Mouse (Mus musculus): ENCODE data around the gene Kcna2. TPM values are rescaled to one million over a fixed set of nuclear protein-coding genes. Genes with fewer than 3 reads are reported as not detected.

Kcna2 gene
- polyA plus RNA-seq, 1 experiment from 2014 or later = 0.13 TPM

- Histone ChIP-seq H3K4me3 (no peak overlapping the region), H3K4me2 (replicated peaks) (peak overlapping the region; percentile 35), H3K27me3 (peaks cover 21% of the 10 kb centered on the region; the same call in 1 of the 2 replicates), H3K9ac (no peak overlapping the region), H3K27ac (no peak overlapping the region), H3K4me1 (no peaks in the 10 kb centered on the region), H3K36me3 (no peaks in the 10 kb centered on the region), H3K9me3 (no peaks in the 10 kb centered on the region)
- no peak for ATAC-seq (ENCODE audit: insufficient number of reproducible peaks, insufficient read depth, low FRiP score, low TSS enrichment)
- WGBS = 58% methylated on average over 3 of the region's 3 CpGs
These were observed 58.5 kb downstream of the Kcna2 start for GRCm38 (mm10) chr3:107159418-107159817.

- no peak overlapping the region for H3K9ac ChIP-seq
- peak overlapping the region; percentile 35 for H3K4me2 ChIP-seq (replicated peaks)
- no peak for ATAC-seq (ENCODE audit: insufficient number of reproducible peaks, insufficient read depth, low FRiP score, low TSS enrichment)
- no peak overlapping the region for H3K27ac ChIP-seq
- H3K27me3 ChIP-seq = peaks cover 21% of the 10 kb centered on the region; the same call in 1 of the 2 replicates
- H3K4me3 ChIP-seq = peak overlapping the region; percentile 11; the same call in 1 of the 2 replicates
- H3K9me3 ChIP-seq = no peaks in the 10 kb centered on the region
- WGBS = 2% methylated on average over 17 of the region's 17 CpGs
- no peaks in the 10 kb centered on the region for H3K4me1 ChIP-seq
- no peaks in the 10 kb centered on the region for H3K36me3 ChIP-seq
These were observed 58.9 kb downstream of the Kcna2 start for GRCm38 (mm10) chr3:107159859-107160324.

- no peak overlapping the region for H3K9ac ChIP-seq
- H3K27me3 ChIP-seq = peaks cover 25% of the 10 kb centered on the region; the same call in 1 of the 2 replicates
- H3K27ac ChIP-seq = no peak overlapping the region
- H3K36me3 ChIP-seq = no peaks in the 10 kb centered on the region
- H3K4me3 ChIP-seq = no peak overlapping the region
- no peaks in the 10 kb centered on the region for H3K9me3 ChIP-seq
- no peak overlapping the region for H3K4me2 ChIP-seq (replicated peaks)
- WGBS = 76% methylated on average over 2 of the region's 2 CpGs
- no peak for ATAC-seq (ENCODE audit: insufficient number of reproducible peaks, insufficient read depth, low FRiP score, low TSS enrichment)
- H3K4me1 ChIP-seq = no peaks in the 10 kb centered on the region
These were observed 61.8 kb downstream of the Kcna2 start for GRCm38 (mm10) chr3:107162741-107163140.

Other genes starting within 250 kb of the Kcna2 start
- 3.6 and 4.1 TPM in 2 replicates for gene Kcna3, start 65.0 kb upstream of the Kcna2 start, polyA plus RNA-seq (2016; fragmentation: Nextera tagmentation; extraction: Ambion mirVana)
- gene Kcna10, start 81.9 kb downstream of the Kcna2 start, polyA plus RNA-seq (2016; fragmentation: Nextera tagmentation; extraction: Ambion mirVana) = not detected in 2 replicates
- 0.17 TPM in 1 of 2 replicates, not detected in the other for gene Cym, start 120.6 kb downstream of the Kcna2 start, polyA plus RNA-seq (2016; fragmentation: Nextera tagmentation; extraction: Ambion mirVana)
- not detected in 2 replicates for gene A630076J17Rik, start 129.5 kb downstream of the Kcna2 start, polyA plus RNA-seq (2016; fragmentation: Nextera tagmentation; extraction: Ambion mirVana)
- 0.20 TPM in 1 of 2 replicates, not detected in the other for gene Prok1, start 138.6 kb downstream of the Kcna2 start, polyA plus RNA-seq (2016; fragmentation: Nextera tagmentation; extraction: Ambion mirVana)
- gene Lamtor5, start 177.7 kb downstream of the Kcna2 start, polyA plus RNA-seq (2016; fragmentation: Nextera tagmentation; extraction: Ambion mirVana) = 167 and 174 TPM in 2 replicates
- gene Slc16a4, start 190.1 kb downstream of the Kcna2 start, polyA plus RNA-seq (2016; fragmentation: Nextera tagmentation; extraction: Ambion mirVana) = 5.4 and 6.9 TPM in 2 replicates
- gene Rbm15, start 232.5 kb downstream of the Kcna2 start, polyA plus RNA-seq (2016; fragmentation: Nextera tagmentation; extraction: Ambion mirVana) = 17.0 and 17.9 TPM in 2 replicates

Measured in embryonic facial prominence, embryonic 12.5 days (tissue).